Mouse (Mus musculus): Measurements from ENCODE around the gene Tmem40. TPM values are rescaled to one million over a fixed set of nuclear protein-coding genes. Genes with fewer than 3 reads are reported as not detected.
A peak's percentile ranks its signal among the peaks of the same experiment; 100 is the strongest.

Tmem40 gene
- polyA plus RNA-seq, 2 experiments = 8.0 to 13.1 TPM

- Histone ChIP-seq H3K27me3 (ENCODE audit: control insufficient read depth, insufficient read depth, low read length) (no peaks in the 10 kb centered on the region), H3K36me3 (ENCODE audit: control insufficient read depth, insufficient read depth, low read length) (peaks cover 96% of the 10 kb centered on the region), H3K4me3 (replicated peaks; ENCODE audit: low read length) (no peak overlapping the region), H3K9me3 (ENCODE audit: control insufficient read depth, low read length) (no peaks in the 10 kb centered on the region), H3K4me2 (replicated peaks; ENCODE audit: low read depth, low read length, severe bottlenecking) (no peak overlapping the region), H3K27ac (replicated peaks; ENCODE audit: low read depth, low read length) (no peak overlapping the region), H3K4me1 (ENCODE audit: control insufficient read depth, insufficient read depth, low read length) (no peaks in the 10 kb centered on the region), H3K9ac (ENCODE audit: low read depth, low read length, severe bottlenecking) (no peak overlapping the region)
- ATAC-seq (ENCODE audit: low FRiP score, low read depth) (no peak), DNase-seq (ENCODE audit: low spot score) (no peak)
- no peak for TF ChIP-seq POLR2A (IDR thresholded peaks at IDR 0.05; ENCODE audit: borderline replicate concordance, extremely low read depth, insufficient read depth, insufficient read length)
- 83% methylated on average over 32 of the region's 34 CpGs for WGBS
Measured at GRCm38 (mm10) chr6:115791842-115792686, 29.9 kb upstream of the Tmem40 start.

- Histone ChIP-seq H3K9me3 (ENCODE audit: control insufficient read depth, low read length) (no peaks in the 10 kb centered on the region), H3K4me1 (ENCODE audit: control insufficient read depth, insufficient read depth, low read length) (no peaks in the 10 kb centered on the region), H3K27me3 (ENCODE audit: control insufficient read depth, insufficient read depth, low read length) (no peaks in the 10 kb centered on the region), H3K27ac (replicated peaks; ENCODE audit: low read depth, low read length) (no peak overlapping the region), H3K4me2 (replicated peaks; ENCODE audit: low read depth, low read length, severe bottlenecking) (no peak overlapping the region), H3K9ac (ENCODE audit: low read depth, low read length, severe bottlenecking) (no peak overlapping the region), H3K36me3 (ENCODE audit: control insufficient read depth, insufficient read depth, low read length) (peaks cover 96% of the 10 kb centered on the region), H3K4me3 (replicated peaks; ENCODE audit: low read length) (no peak overlapping the region)
- WGBS = 84% methylated on average over 10 of the region's 10 CpGs
- TF ChIP-seq POLR2A (IDR thresholded peaks at IDR 0.05; ENCODE audit: borderline replicate concordance, extremely low read depth, insufficient read depth, insufficient read length) = no peak
- DNase-seq (ENCODE audit: low spot score) (no peak), ATAC-seq (ENCODE audit: low FRiP score, low read depth) (no peak)
Measured at GRCm38 (mm10) chr6:115791016-115791415, 28.8 kb upstream of the Tmem40 start.

- no peaks in the 10 kb centered on the region for H3K4me1 ChIP-seq (ENCODE audit: control insufficient read depth, insufficient read depth, low read length)
- no peaks in the 10 kb centered on the region for H3K9me3 ChIP-seq (ENCODE audit: control insufficient read depth, low read length)
- 89% methylated on average over 3 of the region's 3 CpGs for WGBS
- H3K4me2 ChIP-seq (replicated peaks; ENCODE audit: low read depth, low read length, severe bottlenecking) = no peak overlapping the region
- H3K27me3 ChIP-seq (ENCODE audit: control insufficient read depth, insufficient read depth, low read length) = no peaks in the 10 kb centered on the region
- H3K4me3 ChIP-seq (replicated peaks; ENCODE audit: low read length) = no peak overlapping the region
- H3K27ac ChIP-seq (replicated peaks; ENCODE audit: low read depth, low read length) = no peak overlapping the region
- no peak for TF ChIP-seq POLR2A (IDR thresholded peaks at IDR 0.05; ENCODE audit: borderline replicate concordance, extremely low read depth, insufficient read depth, insufficient read length)
- peaks cover 94% of the 10 kb centered on the region for H3K36me3 ChIP-seq (ENCODE audit: control insufficient read depth, insufficient read depth, low read length)
- no peak for ATAC-seq (ENCODE audit: low FRiP score, low read depth)
- no peak for DNase-seq (ENCODE audit: low spot score)
- no peak overlapping the region for H3K9ac ChIP-seq (ENCODE audit: low read depth, low read length, severe bottlenecking)
Measured at GRCm38 (mm10) chr6:115782781-115783180, 20.6 kb upstream of the Tmem40 start.

GRCm38 (mm10) chr6:115776363-115776762 is 14.2 kb upstream of the Tmem40 start:
- ATAC-seq (ENCODE audit: low FRiP score, low read depth) (no peak), DNase-seq (ENCODE audit: low spot score) (no peak)
- Histone ChIP-seq H3K9ac (ENCODE audit: low read depth, low read length, severe bottlenecking) (peak overlapping the region; percentile 82), H3K4me1 (ENCODE audit: control insufficient read depth, insufficient read depth, low read length) (peaks cover 21% of the 10 kb centered on the region), H3K4me2 (replicated peaks; ENCODE audit: low read depth, low read length, severe bottlenecking) (peak overlapping the region; percentile 85), H3K27ac (replicated peaks; ENCODE audit: low read depth, low read length) (peak overlapping the region; percentile 28; the same call in 1 of the 2 replicates), H3K36me3 (ENCODE audit: control insufficient read depth, insufficient read depth, low read length) (peaks cover 29% of the 10 kb centered on the region), H3K9me3 (ENCODE audit: control insufficient read depth, low read length) (no peaks in the 10 kb centered on the region), H3K27me3 (ENCODE audit: control insufficient read depth, insufficient read depth, low read length) (no peaks in the 10 kb centered on the region), H3K4me3 (replicated peaks; ENCODE audit: low read length) (peak overlapping the region; percentile 85)
- 46% methylated on average over 9 of the region's 9 CpGs for WGBS
- TF ChIP-seq POLR2A (IDR thresholded peaks at IDR 0.05; ENCODE audit: borderline replicate concordance, extremely low read depth, insufficient read depth, insufficient read length) = no peak

GRCm38 (mm10) chr6:115775838-115776237 is 13.6 kb upstream of the Tmem40 start:
- H3K36me3 ChIP-seq (ENCODE audit: control insufficient read depth, insufficient read depth, low read length) = peaks cover 25% of the 10 kb centered on the region
- H3K9ac ChIP-seq (ENCODE audit: low read depth, low read length, severe bottlenecking) = peak overlapping the region; percentile 82
- H3K27ac ChIP-seq (replicated peaks; ENCODE audit: low read depth, low read length) = peak overlapping the region; percentile 28; the same call in 1 of the 2 replicates
- H3K27me3 ChIP-seq (ENCODE audit: control insufficient read depth, insufficient read depth, low read length) = no peaks in the 10 kb centered on the region
- DNase-seq (ENCODE audit: low spot score) = peak; percentile 26
- peaks cover 21% of the 10 kb centered on the region for H3K4me1 ChIP-seq (ENCODE audit: control insufficient read depth, insufficient read depth, low read length)
- no peak for TF ChIP-seq POLR2A (IDR thresholded peaks at IDR 0.05; ENCODE audit: borderline replicate concordance, extremely low read depth, insufficient read depth, insufficient read length)
- peak overlapping the region; percentile 85 for H3K4me2 ChIP-seq (replicated peaks; ENCODE audit: low read depth, low read length, severe bottlenecking)
- 38% methylated on average over 3 of the region's 3 CpGs for WGBS
- peak overlapping the region; percentile 85 for H3K4me3 ChIP-seq (replicated peaks; ENCODE audit: low read length)
- ATAC-seq (ENCODE audit: low FRiP score, low read depth) = peak; percentile 51
- no peaks in the 10 kb centered on the region for H3K9me3 ChIP-seq (ENCODE audit: control insufficient read depth, low read length)

Data from limb, embryonic 14.5 days (tissue).